Mouse (Mus musculus): ENCODE measurements around the gene Retreg2.

Retreg2 gene

GRCm38 (mm10) chr1:75168472-75169464 lies 26.2 kb downstream of the Retreg2 start, which contains the start of gene Zfand2b:
Gene Zfand2b, plus strand, starts transcription at chr1:75168646.
- DNase-seq (ENCODE audit: low spot score) = peak; percentile 94

- DNase-seq (ENCODE audit: low spot score) = no peak
These were observed 36.9 kb downstream of the Retreg2 start for GRCm38 (mm10) chr1:75179334-75180104.

GRCm38 (mm10) chr1:75180105-75180590 lies 37.6 kb downstream of the Retreg2 start, which contains the start of gene Abcb6:
Gene Abcb6, minus strand, starts transcription at chr1:75180392.
- peak; percentile 88 for DNase-seq (ENCODE audit: low spot score)

GRCm38 (mm10) chr1:75180741-75181140 lies 38.2 kb downstream of the Retreg2 start:
- no peak for DNase-seq (ENCODE audit: low spot score)

GRCm38 (mm10) chr1:75181377-75181870 lies 38.8 kb downstream of the Retreg2 start:
- no peak for DNase-seq (ENCODE audit: low spot score)

GRCm38 (mm10) chr1:75182160-75182559 lies 39.6 kb downstream of the Retreg2 start:
- DNase-seq (ENCODE audit: low spot score) = no peak

GRCm38 (mm10) chr1:75185495-75185894 lies 42.9 kb downstream of the Retreg2 start:
- no peak for DNase-seq (ENCODE audit: low spot score)

- DNase-seq (ENCODE audit: low spot score) = no peak
These were observed 44.5 kb downstream of the Retreg2 start for GRCm38 (mm10) chr1:75187126-75187525.

- no peak for DNase-seq (ENCODE audit: low spot score)
These were observed 45.4 kb downstream of the Retreg2 start for GRCm38 (mm10) chr1:75187914-75188483.

GRCm38 (mm10) chr1:75190577-75190976 lies 48.0 kb downstream of the Retreg2 start:
- DNase-seq (ENCODE audit: low spot score) = no peak

GRCm38 (mm10) chr1:75191258-75191621 lies 48.7 kb downstream of the Retreg2 start:
- DNase-seq (ENCODE audit: low spot score) = no peak

- DNase-seq (ENCODE audit: low spot score) = peak; percentile 96
These were observed 49.2 kb downstream of the Retreg2 start, which contains the start of the genes Ankzf1 and Atg9a for GRCm38 (mm10) chr1:75191622-75192402. Gene Ankzf1, plus strand, starts transcription at chr1:75192151. Gene Atg9a, minus strand, starts transcription at chr1:75192196.

- DNase-seq (ENCODE audit: low spot score) = peak; percentile 66
These were observed 49.9 kb downstream of the Retreg2 start for GRCm38 (mm10) chr1:75192452-75192851.

All from testis, postnatal 14 days (tissue).